Mouse (Mus musculus) left cerebral cortex, adult 9 months (tissue): ENCODE measurements at regions not wholly inside any gene's neighbourhood (a gene's known extent, or its start where the extent isn't known, plus 50 kb on each side); places are given as distances from the start of the nearest gene placed in this dataset.
"Not testable (repeated sequence)": the region's sequence is repeated elsewhere in the genome, so short reads cannot be mapped to it uniquely, and the experiment has no call there.

Experiments used
- DNase-seq, 2 experiments: peaks; one replicate each; pipeline ENCODE4 v3.0.0; 2022; ENCODE audit warnings: low spot score in 2 of 2

- not testable (repeated sequence) for DNase-seq
These were observed 81.3 kb downstream of the Ogfrl1 start for GRCm38 (mm10) chr1:23316288-23316687.

- DNase-seq: not testable (repeated sequence)
These were observed 82.7 kb downstream of the Ogfrl1 start for GRCm38 (mm10) chr1:23314863-23315262.

- no peak for DNase-seq
These were observed 104.9 kb downstream of the Ogfrl1 start for GRCm38 (mm10) chr1:23292718-23293117.

- DNase-seq: peak; percentile 20 to 67
These were observed 110.8 kb downstream of the Ogfrl1 start for GRCm38 (mm10) chr1:23286741-23287140.

GRCm38 (mm10) chr1:23282870-23283219, 114.7 kb downstream of the Ogfrl1 start:
- no peak for DNase-seq

- DNase-seq: no peak
These were observed 115.2 kb downstream of the Ogfrl1 start for GRCm38 (mm10) chr1:23282215-23282869.

- DNase-seq: no peak
These were observed 117.7 kb downstream of the Ogfrl1 start for GRCm38 (mm10) chr1:23279827-23280226.

- DNase-seq: no peak
These were observed 125.5 kb downstream of the Ogfrl1 start for GRCm38 (mm10) chr1:23272077-23272476.

- no peak for DNase-seq
These were observed 126.4 kb downstream of the Ogfrl1 start for GRCm38 (mm10) chr1:23270910-23271822.

GRCm38 (mm10) chr1:23268062-23268461, 129.5 kb downstream of the Ogfrl1 start:
- no peak for DNase-seq

- no peak for DNase-seq
These were observed 131.9 kb downstream of the Ogfrl1 start for GRCm38 (mm10) chr1:23265556-23266232.

GRCm38 (mm10) chr1:23264251-23264650, 133.3 kb downstream of the Ogfrl1 start:
- no peak for DNase-seq

- no peak for DNase-seq
These were observed 133.8 kb downstream of the Ogfrl1 start for GRCm38 (mm10) chr1:23263798-23264197.

- no peak for DNase-seq
These were observed 135.9 kb downstream of the Ogfrl1 start for GRCm38 (mm10) chr1:23261652-23262051.

GRCm38 (mm10) chr1:23257306-23257895, 140.2 kb downstream of the Ogfrl1 start:
- DNase-seq: no peak

GRCm38 (mm10) chr1:23256630-23257001, 141.0 kb downstream of the Ogfrl1 start:
- DNase-seq: peak in 1 of 2 experiments; percentile 68

- peak; percentile 84 to 95 for DNase-seq
These were observed 141.5 kb downstream of the Ogfrl1 start for GRCm38 (mm10) chr1:23255925-23256629.

GRCm38 (mm10) chr1:23254235-23254634, 143.3 kb downstream of the Ogfrl1 start:
- no peak for DNase-seq

- peak; percentile 17 to 18 for DNase-seq
These were observed 129.5 kb upstream of the 4933415F23Rik start for GRCm38 (mm10) chr1:23231522-23231921.

- DNase-seq: no peak
These were observed 126.4 kb upstream of the 4933415F23Rik start for GRCm38 (mm10) chr1:23228478-23228877.

GRCm38 (mm10) chr1:23214462-23215158, 112.6 kb upstream of the 4933415F23Rik start:
- DNase-seq: peak in 1 of 2 experiments; percentile 3
